Mouse (Mus musculus): ENCODE measurements around the gene Nmnat1. TPM values are rescaled to one million over a fixed set of nuclear protein-coding genes. Genes with fewer than 3 reads are reported as not detected.

Nmnat1 gene
- 6.0 and 6.3 TPM in 2 replicates for polyA plus RNA-seq (2015; fragmentation: Nextera tagmentation; extraction: Ambion mirVana)

DNA sequence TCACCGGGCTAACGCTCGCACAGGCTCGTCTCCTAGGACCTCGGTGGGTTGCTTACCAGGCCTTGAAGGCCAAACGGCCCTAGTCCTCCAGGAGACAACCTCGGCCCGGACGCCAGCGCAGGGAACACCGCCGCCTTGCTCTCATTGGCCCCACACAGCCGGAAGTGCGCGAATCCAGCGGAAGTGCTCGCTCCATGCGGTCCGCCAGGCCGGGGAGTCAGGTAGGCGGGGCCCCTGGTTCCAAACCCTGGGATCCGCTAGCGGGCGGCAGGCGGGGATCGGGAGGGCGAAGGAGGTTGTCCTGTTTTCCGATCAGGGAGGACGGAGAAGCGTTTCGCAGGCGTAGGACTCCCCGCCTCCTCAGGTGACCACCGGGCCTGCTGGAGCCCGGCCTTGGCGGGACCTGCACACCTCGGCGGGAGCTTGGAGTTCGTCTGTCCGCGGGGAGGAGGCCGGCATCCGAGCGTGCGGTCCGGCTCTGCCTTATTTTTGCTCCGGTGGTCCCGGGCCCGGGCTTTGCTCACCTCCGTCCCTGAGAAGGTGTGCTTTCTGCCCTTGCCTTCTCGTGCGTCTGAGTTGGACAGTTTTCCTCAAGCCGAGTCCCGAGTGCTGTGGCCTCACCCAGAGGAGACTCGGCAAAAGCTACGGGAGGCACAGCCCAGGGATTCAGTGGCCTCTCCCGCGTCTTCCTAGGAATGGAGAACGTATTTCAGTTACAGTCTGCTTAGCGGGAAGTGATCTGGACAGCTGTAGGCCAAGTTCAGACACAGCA is at the start of gene Nmnat1, which contains the start of gene Lzic:
Gene Nmnat1 (minus strand): TSS at position 150 of the 772 bp plus-strand sequence.
Gene Lzic (plus strand): TSS at position 177 of the 772 bp plus-strand sequence.

DNA sequence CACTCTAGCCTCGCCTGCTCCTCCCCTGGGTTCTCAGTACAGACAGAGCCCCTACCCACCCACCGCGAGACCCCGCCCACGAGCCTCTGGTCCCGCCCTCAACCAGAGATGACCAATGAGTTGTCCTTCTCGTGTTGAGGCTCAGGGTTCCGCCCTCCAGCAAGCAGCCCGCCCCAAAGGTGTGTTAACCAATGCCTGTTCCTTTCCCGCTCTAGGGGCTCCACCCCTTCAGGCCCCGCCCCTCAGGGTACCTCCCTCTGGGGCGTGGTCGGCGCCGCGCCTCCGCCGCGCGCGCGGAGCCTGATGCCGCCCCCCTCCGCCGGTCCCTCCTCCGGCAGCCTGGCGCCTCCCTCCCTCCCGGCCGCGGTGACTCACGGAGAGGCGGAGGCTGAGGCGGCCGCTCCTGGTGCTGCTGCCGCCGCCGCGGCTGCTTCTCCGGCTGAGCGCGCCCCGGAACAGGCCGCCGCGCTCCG is 32.9 kb upstream of the Nmnat1 start, which contains the start of gene Ctnnbip1:
Gene Ctnnbip1 (plus strand): TSS at position 369 of the 473 bp plus-strand sequence.

DNA sequence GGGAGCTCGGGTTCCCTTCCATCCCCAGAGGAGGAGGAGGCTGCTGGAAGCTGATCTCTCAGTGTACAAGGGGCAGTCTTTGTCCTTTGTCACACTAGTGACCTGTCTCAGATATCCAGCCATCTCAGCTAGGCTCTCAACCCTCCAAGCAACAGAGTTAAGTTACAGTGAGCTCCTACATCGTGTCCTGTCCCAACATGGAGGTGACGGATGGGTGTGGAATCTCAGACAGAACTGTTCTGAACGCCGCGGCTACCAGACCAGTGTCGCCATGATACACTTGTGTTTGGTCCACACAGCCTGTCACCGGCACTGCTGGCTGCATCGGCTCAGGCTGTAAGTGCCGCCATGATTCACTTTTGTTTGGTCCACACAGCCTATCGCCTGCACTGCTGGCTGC is 7.9 kb downstream of the Nmnat1 start, which contains the start of gene Tmem274:
Gene Tmem274 (plus strand): TSS at position 301 of the 400 bp plus-strand sequence.

DNA sequence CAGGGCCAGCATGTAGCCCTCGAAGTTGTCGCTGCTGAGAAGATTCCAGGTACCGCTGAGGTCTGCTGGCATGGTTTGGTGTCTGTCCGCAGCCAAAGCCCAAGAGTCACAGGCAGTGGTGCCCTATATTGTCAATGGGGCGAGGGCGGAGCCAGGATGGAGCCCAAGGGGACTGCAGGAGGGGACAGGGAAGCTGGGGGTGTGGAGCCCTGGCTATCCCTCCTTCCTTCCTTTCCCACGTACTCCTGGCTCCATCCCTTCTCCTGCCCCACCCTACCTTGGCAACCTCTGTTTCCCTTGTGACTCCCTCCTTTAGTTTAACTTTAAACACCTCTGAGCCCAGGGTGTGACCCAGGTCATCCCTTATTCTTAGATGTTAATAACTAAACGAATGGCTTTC is 30.1 kb downstream of the Nmnat1 start, which contains the start of gene Rbp7:
Gene Rbp7 (minus strand): TSS at position 100 of the 400 bp plus-strand sequence.

DNA sequence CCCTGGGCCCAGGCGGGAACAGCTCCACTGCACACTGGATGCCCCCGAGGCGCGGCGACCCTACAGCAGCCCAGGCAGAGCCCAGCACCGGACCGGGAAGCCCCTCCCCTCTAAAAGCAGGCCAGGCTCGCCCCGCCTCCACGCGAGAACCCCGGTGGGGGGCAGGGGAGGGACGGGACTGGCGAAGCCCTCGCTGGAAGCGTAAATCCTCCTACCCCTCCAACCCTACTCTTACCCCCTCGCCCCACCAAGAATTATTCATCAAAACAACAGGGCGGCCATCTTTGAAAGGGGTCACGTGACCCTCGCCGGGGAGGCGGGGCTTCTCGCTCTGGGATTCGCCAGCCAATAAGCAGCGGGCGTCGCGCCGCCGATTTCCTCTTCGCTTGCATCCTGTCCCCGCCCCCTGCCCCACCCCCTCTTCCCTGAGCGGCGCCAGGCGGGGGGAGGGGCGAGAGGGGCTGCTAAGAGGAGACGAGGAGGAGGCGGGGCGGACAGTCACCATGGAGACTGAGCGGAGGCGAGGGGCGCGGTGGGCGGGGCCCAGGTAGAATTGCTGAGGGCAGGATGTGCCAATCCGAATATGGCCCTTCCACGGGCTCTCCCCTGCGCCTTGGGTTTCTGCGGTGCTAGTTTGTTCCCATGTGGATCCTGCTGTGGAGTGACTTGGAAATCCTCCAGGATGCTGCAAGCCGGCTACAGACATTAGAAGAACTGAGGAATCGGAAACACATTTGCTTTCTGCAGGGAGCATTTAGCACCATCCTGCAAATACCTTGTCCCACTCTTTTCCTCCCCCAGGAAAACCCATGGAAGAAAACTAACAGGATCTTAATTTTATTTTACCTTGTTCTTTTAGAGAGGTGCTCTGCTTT is 58.4 kb downstream of the Nmnat1 start, which contains the start of gene Ube4b:
Gene Ube4b (minus strand): TSS at position 425 of the 875 bp plus-strand sequence.

Other genes with a start within 250 kb of the Nmnat1 start
- gene Kif1b, start 177.5 kb downstream of the Nmnat1 start, polyA plus RNA-seq (2015; fragmentation: Nextera tagmentation; extraction: Ambion mirVana), result 195 and 208 TPM in 2 replicates
- gene Ube4b, start 58.5 kb downstream of the Nmnat1 start, polyA plus RNA-seq (2015; fragmentation: Nextera tagmentation; extraction: Ambion mirVana), result 41.2 and 43.1 TPM in 2 replicates
- 0.36 TPM in 1 of 2 replicates, not detected in the other for gene Rbp7, start 30.2 kb downstream of the Nmnat1 start, polyA plus RNA-seq (2015; fragmentation: Nextera tagmentation; extraction: Ambion mirVana)
- not detected in 2 replicates for gene Tmem274, start 7.8 kb downstream of the Nmnat1 start, polyA plus RNA-seq (2015; fragmentation: Nextera tagmentation; extraction: Ambion mirVana)
- 27.7 and 33.7 TPM in 2 replicates for gene Lzic, start within 50 bp of the Nmnat1 start, polyA plus RNA-seq (2015; fragmentation: Nextera tagmentation; extraction: Ambion mirVana)
- gene Ctnnbip1, start 33.0 kb upstream of the Nmnat1 start, polyA plus RNA-seq (2015; fragmentation: Nextera tagmentation; extraction: Ambion mirVana), result 116 and 124 TPM in 2 replicates
- 228 and 232 TPM in 2 replicates for gene Clstn1, start 101.3 kb upstream of the Nmnat1 start, polyA plus RNA-seq (2015; fragmentation: Nextera tagmentation; extraction: Ambion mirVana)
- 10.8 and 12.0 TPM in 2 replicates for gene Pik3cd, start 217.4 kb upstream of the Nmnat1 start, polyA plus RNA-seq (2015; fragmentation: Nextera tagmentation; extraction: Ambion mirVana)